Mouse (Mus musculus) heart, postnatal 25 days (tissue): ENCODE results near the gene Gm3045. TPM values are rescaled to one million over a fixed set of nuclear protein-coding genes. Genes with fewer than 3 reads are reported as not detected.

Source experiments
- DNase-seq: peaks from one replicate; pipeline ENCODE4 v3.0.0; 2022; ENCODE audit warnings: low spot score
- intact Hi-C: fragments of 180-260 bp; cut with DNase I; formaldehyde crosslinking; loops from one replicate; pipeline ENCODE4 v1.15.1; 2025
- total RNA-seq, 2 experiments: library from RNA; stranded (reverse); gene quantifications; 2 replicates each; pipeline ENCODE4 v1.2.3; 2021

The Gm3045 gene
- not detected for total RNA-seq

DNA sequence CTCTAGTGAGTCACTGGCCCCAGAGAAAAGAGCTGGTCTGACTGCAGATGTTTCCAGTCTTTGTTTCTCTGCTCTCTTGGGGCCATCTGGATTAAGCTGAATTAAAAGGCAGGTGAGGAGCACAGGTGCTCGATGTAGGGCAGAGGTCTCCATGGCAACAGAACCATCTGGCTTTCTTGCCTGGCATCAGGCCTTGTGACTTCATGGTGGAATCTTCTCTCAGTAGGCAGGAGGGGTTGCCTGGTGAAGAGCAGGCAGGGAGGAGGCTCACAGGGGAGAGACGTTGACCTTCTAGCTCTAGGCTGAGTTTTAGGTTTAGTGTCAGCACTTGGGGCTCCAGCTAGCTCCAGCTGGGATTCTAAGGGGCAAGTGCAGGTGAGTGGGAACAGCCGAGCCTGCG lies at the start of gene Gm3045:
Gene Gm3045 (plus strand): TSS at position 230 of the 400 bp plus-strand sequence.
- intact Hi-C loops, result loop anchor here (5.0 kb wide), 1 partner anchor 229 kb away; no protein-coding TSS in a partner anchor

GRCm38 (mm10) chr13:56380855-56381685 lies 45.3 kb upstream of the Gm3045 start:
- no peak for DNase-seq
- intact Hi-C loops, result no loop called here

More for the DNA sequence above, at the start of gene Gm3045:
- DNase-seq, result no peak

- no peak for DNase-seq
- intact Hi-C loops, result no loop called here
Observed at GRCm38 (mm10) chr13:56383406-56383805, 43.0 kb upstream of the Gm3045 start.

DNA sequence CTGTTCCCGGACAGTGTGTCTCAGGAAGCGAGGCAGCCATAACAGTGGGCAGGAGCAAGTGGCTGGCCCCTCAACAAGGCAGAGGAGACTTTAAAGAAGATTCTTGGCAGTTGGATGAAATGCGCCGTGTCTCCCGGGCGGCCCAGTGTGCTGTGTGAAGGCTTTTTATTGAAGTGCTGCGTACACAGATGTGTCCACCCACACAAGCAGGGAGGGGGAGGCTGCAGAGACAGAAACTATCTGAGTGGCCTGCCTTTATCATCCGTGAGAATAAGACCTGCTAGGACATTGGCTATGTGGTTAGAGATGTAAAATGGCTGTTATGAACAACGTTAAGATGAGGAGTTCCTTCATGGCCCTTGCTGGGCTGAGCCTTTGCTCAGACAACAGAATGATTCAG lies 40.0 kb upstream of the Gm3045 start:
- no peak for DNase-seq
- intact Hi-C loops, result no loop called here

DNA sequence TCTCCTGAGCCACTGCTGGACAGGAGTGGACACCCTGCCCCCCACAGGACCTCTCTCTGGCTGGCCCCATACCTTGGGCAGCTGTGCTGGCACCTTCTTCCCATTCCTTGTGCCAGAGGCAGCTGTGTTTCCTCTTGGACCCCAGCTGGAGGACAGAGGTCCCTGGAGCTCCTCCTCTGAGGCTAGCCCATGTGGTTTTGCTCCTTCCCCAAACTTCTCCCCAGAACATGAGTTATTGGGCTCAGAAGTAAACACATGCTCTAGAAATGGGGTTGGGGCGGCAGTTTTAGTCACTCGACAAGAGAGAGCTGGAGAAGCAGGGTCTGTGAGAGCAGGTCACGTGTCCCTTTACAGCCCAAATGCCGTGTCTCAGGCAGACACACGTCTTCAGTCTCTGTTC lies 39.0 kb upstream of the Gm3045 start:
- intact Hi-C loops, result no loop called here
- no peak for DNase-seq

GRCm38 (mm10) chr13:56388042-56388441 lies 38.4 kb upstream of the Gm3045 start:
- intact Hi-C loops, result no loop called here
- no peak for DNase-seq

DNA sequence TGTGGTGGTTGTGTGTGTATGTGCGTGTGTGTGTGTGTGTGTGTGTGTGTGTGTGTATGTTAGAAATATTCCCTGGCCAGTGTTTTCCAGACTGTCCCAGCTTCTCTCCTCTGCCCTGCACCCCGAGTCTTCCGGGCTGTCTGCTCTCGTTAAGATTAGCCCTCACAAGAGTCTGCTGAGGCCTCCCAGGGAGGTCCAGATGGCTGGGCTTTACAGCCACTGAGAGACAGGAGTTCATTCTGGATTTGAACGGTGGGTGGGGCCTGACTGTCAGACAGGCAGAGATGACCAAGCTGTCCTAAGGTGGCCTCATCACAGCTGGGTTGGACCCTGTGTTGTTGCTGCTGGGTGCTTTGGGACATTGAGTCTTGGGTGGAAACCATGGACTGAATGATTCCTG lies 28.8 kb upstream of the Gm3045 start:
- DNase-seq, result no peak
- intact Hi-C loops, result no loop called here

DNA sequence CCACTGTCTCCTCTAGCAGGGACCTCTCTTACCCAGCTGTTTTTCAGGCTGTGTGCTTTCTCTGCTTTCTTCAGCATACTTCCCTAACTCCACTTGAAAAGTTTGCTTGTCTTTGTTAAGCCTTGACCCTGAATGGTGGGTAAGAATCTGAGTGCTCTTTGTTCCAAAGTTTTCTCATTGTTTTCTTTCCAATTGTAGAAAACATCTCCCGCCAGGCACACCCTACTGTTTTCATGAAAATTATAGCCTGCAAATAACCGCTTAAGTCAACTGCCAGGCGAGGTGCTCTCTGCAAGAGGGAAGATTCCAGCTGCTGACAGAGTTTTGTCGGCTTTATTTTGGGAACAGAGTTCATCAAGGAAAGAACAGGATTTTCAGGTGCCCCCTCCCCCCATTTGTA lies 25.2 kb upstream of the Gm3045 start:
- intact Hi-C loops, result no loop called here
- DNase-seq, result no peak

- intact Hi-C loops, result no loop called here
Observed at GRCm38 (mm10) chr13:56403381-56404086, 22.9 kb upstream of the Gm3045 start.

GRCm38 (mm10) chr13:56404511-56405140 lies 21.8 kb upstream of the Gm3045 start:
- DNase-seq, result no peak
- intact Hi-C loops, result no loop called here

More at GRCm38 (mm10) chr13:56403381-56404086, 22.9 kb upstream of the Gm3045 start:
- DNase-seq, result no peak

DNA sequence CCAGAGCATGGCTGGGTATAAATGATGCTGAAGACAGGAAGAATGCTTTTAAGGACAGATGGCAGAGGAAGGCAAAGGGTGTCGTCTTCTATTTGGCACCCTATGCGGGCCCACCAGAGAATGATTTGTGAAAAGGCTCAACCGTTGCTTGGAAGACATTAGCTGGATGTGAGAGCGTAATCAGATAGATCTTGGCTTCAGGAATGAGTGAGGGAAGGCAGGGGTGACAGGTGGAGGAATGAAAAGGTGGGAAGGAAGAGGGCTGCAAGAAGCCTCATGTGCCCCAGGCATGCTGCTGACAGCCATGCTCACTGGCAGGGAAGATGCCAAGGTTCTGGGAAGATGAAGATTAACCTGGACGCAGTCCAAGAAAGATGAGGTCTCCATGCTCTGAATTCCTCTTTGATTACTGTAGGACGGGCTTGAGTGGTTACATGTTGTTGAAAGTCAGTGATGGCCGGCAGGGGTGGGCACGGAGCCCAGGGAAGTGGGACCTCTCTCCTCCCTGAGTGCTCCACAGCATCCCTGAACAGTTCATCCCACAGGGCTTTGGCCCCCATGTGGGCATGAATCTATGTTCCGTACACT lies 14.0 kb upstream of the Gm3045 start:
- intact Hi-C loops, result no loop called here
- no peak for DNase-seq

- intact Hi-C loops, result no loop called here
Observed at GRCm38 (mm10) chr13:56418685-56419483, 7.5 kb upstream of the Gm3045 start.

GRCm38 (mm10) chr13:56419538-56419937 lies 6.9 kb upstream of the Gm3045 start:
- DNase-seq, result no peak
- intact Hi-C loops, result no loop called here

More at GRCm38 (mm10) chr13:56418685-56419483, 7.5 kb upstream of the Gm3045 start:
- no peak for DNase-seq

GRCm38 (mm10) chr13:56422072-56422723 lies 4.2 kb upstream of the Gm3045 start:
- no peak for DNase-seq
- intact Hi-C loops, result loop anchor here (5.0 kb wide), 1 partner anchor 95 kb away; no protein-coding TSS in a partner anchor

DNA sequence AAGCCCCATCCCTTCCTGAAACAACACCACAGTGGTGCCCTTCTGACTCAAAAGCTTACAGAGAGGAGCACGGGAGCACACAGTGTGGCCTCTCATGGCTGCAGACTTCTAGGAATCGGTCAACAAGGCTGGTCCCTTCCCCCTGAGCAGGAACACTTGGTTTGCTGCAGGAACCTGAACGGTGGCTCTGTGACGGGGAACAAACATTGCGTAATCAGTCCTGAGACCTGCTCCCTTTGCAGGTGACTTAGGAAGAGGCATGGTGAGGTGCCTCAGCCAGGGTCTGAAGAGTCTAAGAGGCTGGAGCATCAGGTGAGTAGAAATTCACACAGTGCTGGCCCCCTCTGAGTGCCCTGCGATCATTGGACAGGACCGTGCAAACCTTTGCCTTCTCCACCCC lies 463 bp upstream of the Gm3045 start:
- no peak for DNase-seq
- intact Hi-C loops, result loop anchor here (5.0 kb wide), 1 partner anchor 229 kb away; no protein-coding TSS in a partner anchor

- DNase-seq, result no peak
- intact Hi-C loops, result loop anchor here (1.0 to 5.0 kb wide), 2 partner anchors 150 to 232 kb away; no protein-coding TSS in a partner anchor
Observed at GRCm38 (mm10) chr13:56428724-56429500, 2.5 kb downstream of the Gm3045 start.

DNA sequence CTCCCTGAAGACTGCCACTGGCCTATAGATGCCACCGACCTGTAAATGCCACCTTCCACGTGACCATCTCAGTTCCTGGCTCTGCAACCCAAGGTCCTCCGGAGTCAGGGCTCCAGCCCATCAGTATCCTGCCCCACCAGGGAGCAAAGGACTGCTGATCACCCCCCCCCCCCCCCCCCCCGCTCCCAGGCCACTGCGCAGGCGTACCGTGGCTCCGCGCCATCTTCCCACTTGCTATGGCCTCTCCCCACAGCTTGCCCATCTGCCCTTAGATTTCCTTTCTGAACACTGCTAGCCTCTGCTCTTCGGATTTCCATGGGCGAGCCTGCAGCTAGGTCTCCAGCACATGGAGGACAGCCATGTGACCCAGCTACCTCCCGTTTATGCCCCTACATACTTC lies 6.1 kb downstream of the Gm3045 start:
- intact Hi-C loops, result no loop called here
- no peak for DNase-seq

GRCm38 (mm10) chr13:56433466-56433865 lies 7.1 kb downstream of the Gm3045 start:
- no peak for DNase-seq
- intact Hi-C loops, result no loop called here
